Mouse (Mus musculus): ENCODE results near the gene Gon7. TPM values are rescaled to one million over a fixed set of nuclear protein-coding genes. Genes with fewer than 3 reads are reported as not detected.
A peak's percentile ranks its signal among the peaks of the same experiment; 100 is the strongest.

Gene Gon7
- polyA plus RNA-seq, 1 experiment from 2014 or later, result 48.4 TPM

GRCm38 (mm10) chr12:102761668-102762067, 4.1 kb upstream of the Gon7 start:
- H3K36me3 ChIP-seq (replicated peaks), result peaks cover 29% of the 10 kb centered on the region
- ATAC-seq (ENCODE audit: low FRiP score), result no peak
- H3K4me3 ChIP-seq (replicated peaks), result no peak overlapping the region
- H3K9me3 ChIP-seq, result no peaks in the 10 kb centered on the region
- no peak overlapping the region for H3K4me2 ChIP-seq
- WGBS, result 94% methylated on average over 3 of the region's 3 CpGs
- H3K27ac ChIP-seq, result no peak overlapping the region
- H3K4me1 ChIP-seq, result peaks cover 14% of the 10 kb centered on the region
- H3K27me3 ChIP-seq, result no peaks in the 10 kb centered on the region
- no peak overlapping the region for H3K9ac ChIP-seq

GRCm38 (mm10) chr12:102758936-102759335, 1.3 kb upstream of the Gon7 start:
- H3K4me1 ChIP-seq, result peaks cover 21% of the 10 kb centered on the region
- peaks cover 12% of the 10 kb centered on the region for H3K36me3 ChIP-seq (replicated peaks)
- H3K27me3 ChIP-seq, result no peaks in the 10 kb centered on the region
- H3K4me2 ChIP-seq, result peak overlapping the region; percentile 66
- ATAC-seq (ENCODE audit: low FRiP score), result no peak
- peak overlapping the region; percentile 70 for H3K4me3 ChIP-seq (replicated peaks)
- 0% methylated on average over 5 of the region's 5 CpGs for WGBS
- H3K9me3 ChIP-seq, result no peaks in the 10 kb centered on the region
- no peak overlapping the region for H3K27ac ChIP-seq
- H3K9ac ChIP-seq, result peak overlapping the region; percentile 82

- peak within 1 kb of the TSS; percentile 66 for H3K4me2 ChIP-seq
- H3K27ac ChIP-seq, result peak within 1 kb of the TSS; percentile 93
- ATAC-seq (ENCODE audit: low FRiP score), result no peak
- under 1% methylated on average over 10 of the region's 10 CpGs for WGBS
- peak within 1 kb of the TSS; percentile 70 for H3K4me3 ChIP-seq (replicated peaks)
- no peaks in the 10 kb centered on the region for H3K27me3 ChIP-seq
- H3K9ac ChIP-seq, result peak within 1 kb of the TSS; percentile 82
- H3K36me3 ChIP-seq (replicated peaks), result peaks cover 12% of the 10 kb centered on the region; the same call in 1 of the 2 replicates
- H3K4me1 ChIP-seq, result peaks cover 21% of the 10 kb centered on the region
- H3K9me3 ChIP-seq, result no peaks in the 10 kb centered on the region
Measured at GRCm38 (mm10) chr12:102758403-102758756, 777 bp upstream of the Gon7 start, which contains the start of gene Gm20604. Gene Gm20604 (minus strand): TSS chr12:102758672.

- H3K4me1 ChIP-seq, result peaks cover 21% of the 10 kb centered on the region
- H3K4me2 ChIP-seq, result peak overlapping the region; percentile 64
- ATAC-seq (ENCODE audit: low FRiP score), result peak; percentile 87
- 2% methylated on average over 46 of the region's 46 CpGs for WGBS
- peak overlapping the region; percentile 70 for H3K4me3 ChIP-seq (replicated peaks)
- H3K36me3 ChIP-seq (replicated peaks), result peaks cover 10% of the 10 kb centered on the region; the same call in 1 of the 2 replicates
- H3K27me3 ChIP-seq, result no peaks in the 10 kb centered on the region
- peak overlapping the region; percentile 93 for H3K27ac ChIP-seq
- peak overlapping the region; percentile 82 for H3K9ac ChIP-seq
- H3K9me3 ChIP-seq, result no peaks in the 10 kb centered on the region
Measured at GRCm38 (mm10) chr12:102757055-102757688, 431 bp downstream of the Gon7 start.

GRCm38 (mm10) chr12:102756304-102756703, 1.3 kb downstream of the Gon7 start:
- ATAC-seq (ENCODE audit: low FRiP score), result no peak
- H3K4me2 ChIP-seq, result peak overlapping the region; percentile 64
- peaks cover 10% of the 10 kb centered on the region; the same call in 1 of the 2 replicates for H3K36me3 ChIP-seq (replicated peaks)
- no peaks in the 10 kb centered on the region for H3K27me3 ChIP-seq
- no peak overlapping the region for H3K27ac ChIP-seq
- WGBS, result 92% methylated on average over 7 of the region's 7 CpGs
- no peaks in the 10 kb centered on the region for H3K9me3 ChIP-seq
- no peak overlapping the region for H3K9ac ChIP-seq
- peaks cover 21% of the 10 kb centered on the region for H3K4me1 ChIP-seq
- peak overlapping the region; percentile 70 for H3K4me3 ChIP-seq (replicated peaks)

- 93% methylated on average over 3 of the region's 3 CpGs for WGBS
- H3K27me3 ChIP-seq, result no peaks in the 10 kb centered on the region
- H3K36me3 ChIP-seq (replicated peaks), result peaks cover 17% of the 10 kb centered on the region; the same call in 1 of the 2 replicates
- H3K9ac ChIP-seq, result no peak overlapping the region
- ATAC-seq (ENCODE audit: low FRiP score), result no peak
- H3K27ac ChIP-seq, result no peak overlapping the region
- H3K4me1 ChIP-seq, result peaks cover 10% of the 10 kb centered on the region
- H3K9me3 ChIP-seq, result no peaks in the 10 kb centered on the region
- no peak overlapping the region for H3K4me2 ChIP-seq
- H3K4me3 ChIP-seq (replicated peaks), result no peak overlapping the region
Measured at GRCm38 (mm10) chr12:102748256-102748655, 9.3 kb downstream of the Gon7 start.

GRCm38 (mm10) chr12:102744839-102745238, 12.8 kb downstream of the Gon7 start:
- Histone ChIP-seq H3K27ac (no peak overlapping the region), H3K4me2 (peak overlapping the region; percentile 82), H3K4me1 (peaks cover 21% of the 10 kb centered on the region), H3K36me3 (replicated peaks) (peaks cover 21% of the 10 kb centered on the region; the same call in 1 of the 2 replicates), H3K27me3 (no peaks in the 10 kb centered on the region), H3K9me3 (no peaks in the 10 kb centered on the region), H3K9ac (peak overlapping the region; percentile 92; the same call in 1 of the 2 replicates), H3K4me3 (replicated peaks) (peak overlapping the region; percentile 82)
- no peak for ATAC-seq (ENCODE audit: low FRiP score)
- WGBS, result 69% methylated on average over 6 of the region's 6 CpGs

GRCm38 (mm10) chr12:102743589-102744574, 13.7 kb downstream of the Gon7 start, which contains the start of the genes Moap1 and Tmem251:
Gene Moap1 (minus strand): TSS chr12:102743661.
Gene Tmem251 (plus strand): TSS chr12:102743762.
- Histone ChIP-seq H3K36me3 (replicated peaks) (peaks cover 18% of the 10 kb centered on the region; the same call in 1 of the 2 replicates), H3K4me1 (peaks cover 21% of the 10 kb centered on the region), H3K9me3 (no peaks in the 10 kb centered on the region), H3K27me3 (no peaks in the 10 kb centered on the region), H3K4me2 (peak within 1 kb of the TSS; percentile 82), H3K4me3 (replicated peaks) (peak within 1 kb of the TSS; percentile 82), H3K9ac (peak within 1 kb of the TSS; percentile 92), H3K27ac (peak within 1 kb of the TSS; percentile 93)
- ATAC-seq (ENCODE audit: low FRiP score), result peak; percentile 97
- WGBS, result under 1% methylated on average over 63 of the region's 63 CpGs

- Histone ChIP-seq H3K27me3 (no peaks in the 10 kb centered on the region), H3K36me3 (replicated peaks) (peaks cover 11% of the 10 kb centered on the region; the same call in 1 of the 2 replicates), H3K9me3 (no peaks in the 10 kb centered on the region), H3K4me1 (peaks cover 21% of the 10 kb centered on the region), H3K4me3 (replicated peaks) (peak overlapping the region; percentile 82), H3K4me2 (peak overlapping the region; percentile 82), H3K27ac (peak overlapping the region; percentile 93), H3K9ac (peak overlapping the region; percentile 92)
- under 1% methylated on average over 33 of the region's 33 CpGs for WGBS
- peak; percentile 44 for ATAC-seq (ENCODE audit: low FRiP score)
Measured at GRCm38 (mm10) chr12:102743036-102743588, 14.5 kb downstream of the Gon7 start.

GRCm38 (mm10) chr12:102742056-102742455, 15.5 kb downstream of the Gon7 start:
- Histone ChIP-seq H3K27me3 (no peaks in the 10 kb centered on the region), H3K4me1 (peaks cover 21% of the 10 kb centered on the region), H3K9ac (no peak overlapping the region), H3K4me3 (replicated peaks) (no peak overlapping the region), H3K4me2 (no peak overlapping the region; the same call in 1 of the 2 replicates), H3K36me3 (replicated peaks) (peaks cover 7% of the 10 kb centered on the region; the same call in 1 of the 2 replicates), H3K27ac (no peak overlapping the region), H3K9me3 (no peaks in the 10 kb centered on the region)
- 89% methylated on average over 7 of the region's 7 CpGs for WGBS
- no peak for ATAC-seq (ENCODE audit: low FRiP score)

- H3K9me3 ChIP-seq, result no peaks in the 10 kb centered on the region
- H3K4me2 ChIP-seq, result no peak overlapping the region
- peaks cover 7% of the 10 kb centered on the region; the same call in 1 of the 2 replicates for H3K36me3 ChIP-seq (replicated peaks)
- H3K27ac ChIP-seq, result no peak overlapping the region
- 64% methylated on average over 3 of the region's 3 CpGs for WGBS
- H3K4me3 ChIP-seq (replicated peaks), result no peak overlapping the region
- ATAC-seq (ENCODE audit: low FRiP score), result no peak
- peaks cover 21% of the 10 kb centered on the region for H3K4me1 ChIP-seq
- no peaks in the 10 kb centered on the region for H3K27me3 ChIP-seq
- H3K9ac ChIP-seq, result no peak overlapping the region
Measured at GRCm38 (mm10) chr12:102740285-102740684, 17.3 kb downstream of the Gon7 start.

- peaks cover 12% of the 10 kb centered on the region for H3K4me1 ChIP-seq
- no peak for ATAC-seq (ENCODE audit: low FRiP score)
- H3K27ac ChIP-seq, result no peak overlapping the region
- no peaks in the 10 kb centered on the region for H3K27me3 ChIP-seq
- H3K9ac ChIP-seq, result no peak overlapping the region
- 74% methylated on average over 5 of the region's 5 CpGs for WGBS
- H3K4me3 ChIP-seq (replicated peaks), result no peak overlapping the region
- H3K9me3 ChIP-seq, result no peaks in the 10 kb centered on the region
- H3K4me2 ChIP-seq, result no peak overlapping the region
- peaks cover 7% of the 10 kb centered on the region; the same call in 1 of the 2 replicates for H3K36me3 ChIP-seq (replicated peaks)
Measured at GRCm38 (mm10) chr12:102739096-102739495, 18.5 kb downstream of the Gon7 start.

All from forebrain, embryonic 12.5 days (tissue).